Mouse (Mus musculus): Measurements from ENCODE around the gene Tepp. TPM values are rescaled to one million over a fixed set of nuclear protein-coding genes. Genes with fewer than 3 reads are reported as not detected.

The Tepp gene
- polyA plus RNA-seq, 1 experiment from 2014 or later: not detected

GRCm38 (mm10) chr8:95375374-95375930, 65.1 kb downstream of the Tepp start:
- Histone ChIP-seq H3K4me3 (no peak overlapping the region), H3K36me3 (peaks cover 30% of the 10 kb centered on the region), H3K4me1 (no peaks in the 10 kb centered on the region), H3K27ac (no peak overlapping the region), H3K4me2 (replicated peaks) (no peak overlapping the region), H3K9me3 (no peaks in the 10 kb centered on the region), H3K9ac (no peak overlapping the region), H3K27me3 (replicated peaks) (no peaks in the 10 kb centered on the region)
- no peak for ATAC-seq (ENCODE audit: low FRiP score, low read depth)
- 82% methylated on average over 7 of the region's 7 CpGs for WGBS

Other genes with a start within 250 kb of the Tepp start
- gene Katnb1, start 229.4 kb upstream of the Tepp start, polyA plus RNA-seq (2016; fragmentation: Nextera tagmentation; extraction: Ambion mirVana): 32.0 and 38.7 TPM in 2 replicates
- 12.8 and 15.0 TPM in 2 replicates for gene Kifc3, start 107.8 kb upstream of the Tepp start, polyA plus RNA-seq (2016; fragmentation: Nextera tagmentation; extraction: Ambion mirVana)
- 0.47 and 0.85 TPM in 2 replicates for gene Cngb1, start 4.0 kb upstream of the Tepp start, polyA plus RNA-seq (2016; fragmentation: Nextera tagmentation; extraction: Ambion mirVana)
- 19.8 and 20.5 TPM in 2 replicates for gene Zfp319, start 21.4 kb downstream of the Tepp start, polyA plus RNA-seq (2016; fragmentation: Nextera tagmentation; extraction: Ambion mirVana)
- gene Usb1, start 21.7 kb downstream of the Tepp start, polyA plus RNA-seq (2016; fragmentation: Nextera tagmentation; extraction: Ambion mirVana): 36.4 and 39.2 TPM in 2 replicates
- 36.4 and 41.3 TPM in 2 replicates for gene Mmp15, start 41.7 kb downstream of the Tepp start, polyA plus RNA-seq (2016; fragmentation: Nextera tagmentation; extraction: Ambion mirVana)
- gene Cfap20, start 124.3 kb downstream of the Tepp start, polyA plus RNA-seq (2016; fragmentation: Nextera tagmentation; extraction: Ambion mirVana): 124 and 127 TPM in 2 replicates
- gene Csnk2a2, start 179.5 kb downstream of the Tepp start, polyA plus RNA-seq (2016; fragmentation: Nextera tagmentation; extraction: Ambion mirVana): 9.1 and 12.6 TPM in 2 replicates
- gene Ccdc113, start 223.5 kb downstream of the Tepp start, polyA plus RNA-seq (2016; fragmentation: Nextera tagmentation; extraction: Ambion mirVana): 0.20 TPM in 1 of 2 replicates, not detected in the other

Data from neural tube, embryonic 12.5 days (tissue).